Mouse (Mus musculus): ENCODE measurements at regions not wholly inside any gene's neighbourhood (a gene's known extent, or its start where the extent isn't known, plus 50 kb on each side); places are given as distances from the start of the nearest gene placed in this dataset.

DNA sequence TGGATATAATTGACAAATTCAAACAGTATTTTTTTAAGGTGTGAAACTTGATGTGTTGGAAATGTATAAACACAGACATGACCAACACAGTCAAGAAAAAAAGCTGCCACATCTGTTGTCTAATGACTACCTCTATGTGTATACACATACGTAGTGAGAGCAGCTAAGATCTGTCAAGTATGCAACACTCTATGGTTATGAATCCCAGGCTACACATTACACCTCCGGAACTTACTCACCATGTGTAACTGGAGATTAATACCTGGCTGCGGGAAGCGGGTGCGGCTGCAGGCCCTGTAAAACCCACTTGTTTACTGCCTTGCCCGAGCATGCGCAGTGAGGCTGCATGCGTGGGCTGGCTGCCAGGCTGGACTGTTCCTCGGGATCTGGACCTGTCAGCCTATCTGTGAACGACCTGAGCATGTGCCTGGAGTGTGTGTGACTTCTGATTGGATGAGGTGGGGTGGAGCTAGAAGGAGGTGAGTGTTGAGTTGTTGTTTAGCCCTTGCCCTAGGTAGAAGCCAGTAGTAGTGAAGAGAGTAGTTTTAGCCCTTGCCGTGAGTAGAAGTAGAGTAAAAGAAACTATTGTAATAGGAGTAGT is 211.1 kb downstream of the Sp3 start:
- no peak for DNase-seq

DNA sequence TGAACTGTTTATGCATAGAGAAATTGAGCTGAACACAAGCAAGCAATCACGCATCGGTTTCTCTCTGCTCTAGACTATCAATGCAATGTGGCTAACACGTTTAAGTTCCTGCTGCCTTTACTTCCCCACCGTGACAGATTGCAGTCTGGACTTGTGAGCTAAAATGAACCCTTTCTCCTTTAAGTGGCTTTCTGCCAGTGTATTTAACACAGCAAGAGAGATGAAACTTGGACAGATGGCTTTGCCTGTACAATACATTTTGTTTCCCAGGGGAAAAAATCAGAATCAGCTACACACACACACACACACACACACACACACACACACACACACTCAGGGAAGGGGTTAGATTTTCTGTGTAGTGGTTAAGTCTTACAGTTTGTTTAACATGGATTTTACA is 206.8 kb downstream of the Sp3 start:
- DNase-seq = peak; percentile 25

DNA sequence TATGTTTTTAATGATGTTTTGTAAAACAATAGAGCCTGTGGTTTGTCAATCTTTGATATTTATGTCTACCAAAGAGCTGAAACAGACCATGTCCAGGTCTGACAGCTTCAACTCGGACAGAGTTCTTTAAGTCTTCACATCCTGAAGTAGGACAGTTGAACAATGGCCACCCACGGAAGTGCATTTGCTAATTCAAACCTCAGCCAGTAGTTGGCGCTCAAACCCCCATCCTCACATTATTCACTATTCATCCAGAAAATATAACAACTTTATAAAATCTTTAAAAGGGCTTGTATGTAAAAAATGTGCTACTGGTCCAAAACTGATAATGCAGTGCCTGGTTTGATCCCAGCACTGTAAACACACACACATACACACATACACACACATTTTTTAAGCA is 202.9 kb downstream of the Sp3 start:
- no peak for DNase-seq

DNA sequence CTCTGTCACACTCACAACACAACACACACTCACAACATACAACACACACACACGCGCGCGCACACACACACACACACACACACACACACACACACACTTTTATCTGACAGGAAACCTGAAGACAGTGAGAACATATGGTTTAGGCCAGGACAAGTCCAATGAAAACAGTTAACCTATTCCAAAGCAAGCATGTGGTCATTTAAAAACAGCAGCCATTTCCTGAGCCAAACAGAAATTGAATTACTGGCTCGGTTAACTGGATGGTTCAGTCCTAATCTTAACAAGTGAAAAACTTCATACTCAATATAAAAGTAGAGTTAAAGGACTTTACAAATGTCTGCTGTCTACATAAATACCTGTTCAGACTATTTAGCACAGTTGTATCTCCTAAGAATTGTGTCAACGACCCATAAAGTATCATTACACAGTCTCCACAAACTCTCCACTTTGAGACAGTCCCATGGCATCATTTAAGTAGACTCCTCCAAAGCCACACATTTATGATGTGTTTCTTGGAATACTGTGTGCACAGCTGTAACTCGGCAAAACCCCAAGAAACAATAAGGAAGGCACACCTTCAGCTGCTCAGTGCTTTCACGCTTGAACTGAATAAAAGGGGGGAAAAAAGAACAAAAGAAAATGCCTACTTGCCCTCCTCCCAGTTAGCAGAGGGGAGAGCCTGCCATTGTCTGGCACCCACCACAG is 202.3 kb downstream of the Sp3 start:
- DNase-seq = no peak

DNA sequence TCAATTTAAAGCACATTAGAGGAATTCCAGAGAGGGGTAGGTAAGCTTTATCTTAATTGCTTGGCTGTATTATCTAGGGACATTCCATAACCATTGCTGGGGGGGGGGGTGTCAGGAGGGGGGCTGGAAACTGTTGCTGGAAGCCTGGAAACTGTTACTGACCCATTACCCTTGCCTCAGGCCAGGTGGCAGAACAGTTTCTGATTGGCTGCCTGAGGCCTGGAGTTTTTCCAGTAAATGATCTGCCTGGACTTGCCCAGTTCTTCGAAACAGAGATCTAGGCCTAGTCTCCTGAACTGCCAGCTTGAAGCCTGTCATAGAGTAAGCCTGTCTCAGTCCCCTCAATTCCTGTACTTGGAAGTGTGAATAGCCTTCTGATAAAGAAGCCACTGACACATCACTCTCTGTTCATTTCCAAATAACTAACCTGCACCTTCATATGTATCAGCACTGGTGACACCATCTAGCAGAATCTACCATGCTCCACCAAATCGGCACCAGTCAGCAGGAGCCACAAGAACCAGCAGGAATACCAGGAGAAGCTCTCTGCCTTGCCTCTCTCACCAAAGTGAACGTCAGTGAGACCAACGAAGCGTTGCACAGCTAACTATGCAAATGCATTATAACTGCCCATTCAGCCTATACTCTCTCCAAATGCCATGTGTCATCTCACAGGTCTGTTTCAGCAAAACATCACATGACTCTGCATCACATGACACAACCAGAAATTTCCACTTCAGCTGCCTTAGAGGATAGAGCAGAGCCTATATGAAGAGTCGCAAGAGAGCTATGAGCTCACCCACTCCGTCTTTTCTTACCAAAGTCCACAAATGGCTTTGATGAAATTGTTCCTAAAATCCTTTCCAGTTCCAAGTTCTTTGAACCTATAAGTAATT is 200.7 kb downstream of the Sp3 start:
- no peak for DNase-seq

DNA sequence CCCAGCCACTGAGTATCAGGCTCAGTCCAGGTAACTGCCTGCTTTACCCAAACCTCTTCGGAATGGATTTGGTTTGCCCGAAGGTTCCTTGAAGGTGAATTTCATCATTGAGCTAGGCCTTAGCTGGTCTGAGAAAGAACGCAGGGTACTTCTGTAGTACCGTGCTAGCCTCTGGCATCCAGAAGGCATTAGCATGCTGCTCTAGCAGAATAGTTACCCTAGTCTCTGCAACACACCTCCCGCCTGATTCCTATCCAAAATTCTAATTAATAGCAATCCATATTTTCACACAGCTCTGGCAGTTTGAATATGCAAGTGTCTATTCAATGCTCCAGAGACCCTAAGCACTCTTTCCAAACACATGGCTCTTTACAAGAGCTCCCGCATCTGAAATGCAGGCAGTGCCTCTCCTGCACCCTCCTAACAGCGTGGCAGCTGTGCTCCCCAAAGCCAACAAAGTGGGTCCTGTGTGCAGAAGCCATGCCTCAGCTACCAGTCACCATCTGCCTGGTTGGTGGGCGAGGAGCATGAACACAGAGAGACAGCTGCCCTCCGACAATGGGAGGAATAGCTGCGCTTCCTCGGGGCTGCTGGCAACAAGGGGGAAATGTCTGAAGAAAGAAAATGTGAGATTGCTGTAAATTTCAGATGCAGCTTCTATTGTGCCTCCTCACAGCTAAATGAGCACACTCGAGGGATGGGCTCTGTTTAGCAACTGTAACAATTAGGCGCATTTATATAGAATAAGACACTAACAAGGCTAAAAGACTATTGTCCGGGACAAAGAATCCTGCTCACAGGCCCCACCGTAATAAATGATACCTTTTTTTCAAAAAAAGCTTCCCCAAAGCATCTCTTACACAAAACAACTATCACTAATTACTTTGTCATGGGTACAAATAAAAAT is 198.6 kb downstream of the Sp3 start:
- DNase-seq = peak; percentile 78

DNA sequence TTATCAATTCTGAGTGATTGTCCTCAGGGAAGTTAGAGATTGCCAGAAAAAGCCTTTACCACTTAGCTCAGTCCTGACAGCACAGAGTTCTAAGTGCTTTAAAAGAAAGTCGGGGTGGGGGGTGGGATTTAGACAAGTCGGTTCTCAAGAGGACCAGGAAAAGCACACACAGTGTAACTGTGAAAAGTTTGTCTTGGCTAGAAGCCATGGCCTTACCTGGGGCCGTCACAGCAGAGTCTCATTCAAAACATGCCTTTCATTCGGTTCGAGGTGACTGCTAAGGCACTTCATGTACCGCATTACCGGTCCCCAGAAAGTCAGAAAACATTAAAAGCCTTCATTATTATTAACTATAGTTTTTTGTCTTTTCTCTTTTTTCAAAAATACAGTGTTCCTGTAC is 197.9 kb downstream of the Sp3 start:
- DNase-seq = no peak

DNA sequence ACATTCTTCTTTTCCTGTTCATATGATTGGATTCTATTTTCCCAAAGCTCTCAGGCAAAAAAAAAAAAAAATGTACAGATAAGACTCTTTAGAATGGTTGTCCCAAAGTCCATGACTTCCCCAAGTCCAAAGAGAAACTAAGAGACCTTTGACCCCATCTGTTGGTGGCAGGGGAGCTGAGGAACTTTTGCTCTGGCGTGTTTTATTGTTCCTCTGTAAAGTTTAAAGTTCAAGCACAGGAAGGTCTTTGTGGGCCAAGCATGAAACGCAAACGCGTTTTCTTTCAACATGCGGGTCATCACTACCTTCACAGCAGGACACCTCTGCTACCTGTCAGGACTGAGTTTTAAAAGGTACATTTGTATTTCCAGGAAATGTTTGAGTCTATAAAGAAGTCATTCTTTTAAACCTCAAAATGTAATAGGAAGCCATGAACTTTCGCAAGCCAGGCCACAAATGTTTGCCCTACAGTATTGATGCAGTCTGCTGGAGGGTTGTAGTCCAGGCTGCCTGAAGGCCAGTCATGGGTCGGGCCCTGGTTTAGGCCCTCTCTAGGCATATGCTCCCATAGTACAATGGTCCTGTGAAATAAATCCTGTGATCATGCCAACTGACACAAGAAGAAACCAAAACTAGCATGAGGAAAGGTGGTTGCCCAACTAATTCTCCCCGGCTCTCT is 194.7 kb downstream of the Sp3 start:
- DNase-seq = no peak

DNA sequence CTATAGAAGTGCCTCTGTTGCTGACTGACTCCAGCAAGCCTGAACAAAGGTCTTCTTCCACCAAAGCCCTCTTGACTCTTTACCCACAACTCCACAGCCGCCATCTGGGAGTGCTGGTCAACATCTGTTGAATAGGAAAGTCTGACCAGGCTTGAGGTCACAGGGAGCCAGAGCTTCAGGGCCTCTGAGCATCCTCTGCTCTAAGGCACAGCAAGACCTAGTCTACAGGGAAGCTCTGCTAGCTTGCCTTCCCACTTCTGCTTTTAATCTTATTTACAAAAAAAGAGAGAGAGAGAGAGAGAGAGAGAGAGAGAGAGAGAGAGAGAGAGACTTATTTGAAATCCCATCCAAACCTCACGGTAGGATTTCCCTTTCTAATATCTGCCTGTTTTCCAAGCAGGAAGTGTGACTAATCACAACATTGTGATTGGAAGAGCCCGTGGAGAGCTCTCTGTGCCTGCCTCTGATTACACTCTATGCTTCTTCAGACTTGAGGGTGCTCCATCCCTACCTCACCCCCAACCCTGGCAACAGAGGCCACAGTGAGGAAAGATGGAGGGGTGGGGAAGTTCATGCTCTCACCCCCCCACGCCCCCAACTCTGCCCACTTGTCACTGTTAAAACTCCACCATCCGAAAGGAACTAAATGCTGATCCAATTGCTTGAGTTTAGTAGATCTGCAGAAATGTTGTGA is 194.1 kb downstream of the Sp3 start:
- no peak for DNase-seq

DNA sequence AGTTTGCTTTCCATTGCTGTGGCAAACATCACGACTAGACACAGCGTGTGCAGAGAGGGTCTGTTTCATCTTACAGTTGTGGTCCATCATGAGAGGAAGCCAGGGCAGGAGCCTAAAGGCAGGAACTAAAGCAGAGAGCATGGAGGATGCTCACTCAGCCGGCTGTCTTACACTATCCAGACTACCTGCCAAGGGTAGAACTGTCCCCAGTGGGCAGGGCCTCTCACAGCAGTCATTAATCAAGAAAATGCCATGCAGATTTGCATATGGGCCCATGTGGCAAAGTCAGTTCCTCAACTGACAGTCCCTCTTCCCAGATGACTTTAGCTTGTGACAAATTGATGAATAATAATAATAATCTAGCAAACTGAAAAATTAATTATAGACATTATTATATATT is 192.6 kb downstream of the Sp3 start:
- no peak for DNase-seq

DNA sequence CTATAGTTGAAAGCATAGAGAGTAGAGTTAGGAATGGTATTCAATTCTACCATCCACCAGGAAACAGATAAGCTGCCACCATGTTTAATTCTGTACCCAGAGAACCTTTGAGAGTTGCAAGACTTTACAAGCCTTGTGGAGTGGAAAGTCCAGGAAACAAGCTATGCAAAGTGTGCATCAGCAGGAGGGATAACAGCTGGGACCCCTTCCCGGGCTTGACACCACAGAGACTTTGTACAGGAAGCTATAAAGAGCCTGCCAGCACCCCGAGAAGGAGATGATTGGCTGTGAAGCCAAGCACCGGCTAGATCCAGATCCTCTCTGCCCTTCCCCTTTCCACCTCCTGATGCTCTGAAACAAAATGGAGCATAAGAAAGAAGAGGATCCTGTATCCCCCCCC is 188.8 kb downstream of the Sp3 start:
- DNase-seq = no peak

DNA sequence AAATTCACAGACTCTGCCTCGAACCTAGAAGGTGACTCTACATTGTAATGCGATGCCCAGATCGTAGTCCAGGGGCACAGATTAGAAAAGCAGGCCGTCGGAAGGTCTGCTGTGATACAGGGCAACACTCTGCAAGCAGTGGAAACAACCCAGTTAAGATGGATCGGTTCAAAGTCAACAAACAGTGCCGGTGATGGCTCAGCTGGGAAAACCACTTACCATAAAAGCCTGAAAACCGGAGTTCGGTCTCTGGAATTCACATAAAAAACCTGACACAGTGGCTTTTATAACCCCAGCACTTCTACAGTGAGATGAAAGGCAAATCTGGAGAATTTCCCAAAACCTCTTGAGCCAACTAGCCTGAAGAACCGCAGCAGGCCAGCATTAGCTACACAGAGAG is 186.8 kb downstream of the Sp3 start:
- no peak for DNase-seq

DNA sequence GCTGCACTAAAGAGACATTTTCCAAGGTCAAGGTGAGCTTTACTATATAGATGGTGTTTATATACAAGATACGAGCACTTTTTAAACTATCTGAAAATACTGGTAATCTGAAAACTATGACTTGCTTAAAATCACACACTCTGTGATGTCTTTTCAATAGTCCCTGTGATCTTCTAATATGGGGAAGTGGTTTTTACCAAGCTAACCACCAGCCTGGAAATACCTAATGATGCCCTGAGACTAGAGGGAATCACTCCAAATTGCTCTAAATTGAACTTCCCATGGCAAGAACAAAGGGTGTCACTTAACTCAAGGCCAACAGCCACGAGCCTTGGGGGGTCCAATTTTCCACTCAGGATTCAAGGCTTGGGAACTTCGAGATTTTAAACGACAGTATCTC is 185.7 kb downstream of the Sp3 start:
- no peak for DNase-seq

DNA sequence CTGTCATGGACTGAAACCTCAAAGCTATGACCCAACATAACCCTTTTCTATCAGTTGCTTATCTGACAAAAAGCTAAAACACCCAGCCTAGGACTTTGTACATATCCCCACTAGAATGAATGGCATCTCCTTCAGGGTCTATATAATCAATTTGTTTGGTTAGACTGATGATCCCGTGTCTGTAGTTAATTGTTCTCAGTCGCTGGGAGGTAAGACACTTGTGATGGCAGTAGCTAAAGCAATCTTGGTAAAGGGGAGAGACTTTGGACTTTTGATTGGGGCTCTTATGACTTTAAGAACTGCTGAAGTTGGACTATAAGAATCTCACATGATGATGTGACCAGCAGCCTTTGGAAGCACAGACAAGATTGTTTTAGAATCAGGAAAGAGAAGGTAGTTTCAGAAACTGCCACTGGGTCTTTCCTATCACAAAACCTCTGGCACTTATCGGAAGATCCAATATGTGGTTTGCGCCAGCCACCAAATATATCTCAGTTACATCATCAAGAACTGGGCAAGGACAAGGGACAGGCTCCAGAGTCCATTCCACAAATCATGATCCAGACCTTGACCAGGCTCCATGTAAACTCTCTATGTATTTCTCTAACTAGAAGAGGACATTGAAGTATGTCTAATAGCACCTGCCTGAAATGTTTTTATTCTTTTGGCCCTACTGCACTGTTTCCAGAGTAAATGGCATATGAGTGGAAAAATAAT is 183.1 kb downstream of the Sp3 start:
- no peak for DNase-seq

DNA sequence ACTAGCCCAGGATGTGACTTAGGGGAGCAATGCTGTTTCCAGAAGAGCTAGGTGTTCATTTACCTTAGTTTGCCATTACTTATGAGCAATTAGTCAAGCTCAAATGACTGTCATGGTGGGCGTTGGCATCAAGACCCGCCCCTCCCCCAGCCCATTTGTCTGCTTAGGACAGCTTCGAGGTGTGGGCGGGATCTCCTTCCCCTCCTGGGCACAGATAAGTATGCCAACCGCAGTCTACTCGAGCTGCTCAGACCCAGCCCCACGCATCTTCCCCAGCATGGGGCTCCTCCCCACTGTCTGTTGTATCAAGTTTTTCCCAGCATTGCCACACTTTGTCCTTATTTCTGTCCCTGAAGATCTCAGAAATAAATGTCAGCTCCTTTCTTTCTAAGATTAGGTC is 179.6 kb downstream of the Sp3 start:
- DNase-seq = no peak

DNA sequence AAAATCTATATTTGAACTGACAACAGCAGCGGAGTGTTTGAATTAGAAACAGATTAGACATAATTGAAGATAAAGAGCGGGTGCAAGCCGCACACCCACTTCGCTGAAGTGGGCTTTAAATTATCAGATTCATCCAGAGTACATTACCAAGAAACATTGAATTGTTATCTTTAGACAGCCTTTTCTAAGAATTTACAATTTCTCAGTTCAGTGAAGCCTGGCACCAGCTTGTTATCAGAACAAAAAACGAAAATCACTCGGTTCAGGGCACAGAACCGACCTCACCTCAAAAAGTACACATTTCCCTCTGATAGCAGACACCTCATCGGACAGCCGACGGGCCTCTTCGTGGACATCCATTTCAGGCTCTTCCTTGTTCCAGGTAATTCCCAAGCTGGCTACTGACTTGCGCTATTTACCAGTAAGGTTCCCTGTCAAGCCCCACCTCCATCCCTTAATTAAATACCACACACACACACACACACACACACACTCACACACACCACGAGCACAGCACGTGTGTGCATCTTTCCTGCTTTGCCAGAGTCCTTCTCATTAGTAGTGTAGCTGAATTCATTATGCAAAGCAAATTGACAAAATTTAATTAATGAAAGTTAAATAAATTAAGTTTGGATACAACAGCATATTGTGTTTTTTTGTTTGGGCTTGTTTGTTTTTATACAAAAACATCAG is 166.8 kb downstream of the Sp3 start:
- DNase-seq = no peak

DNA sequence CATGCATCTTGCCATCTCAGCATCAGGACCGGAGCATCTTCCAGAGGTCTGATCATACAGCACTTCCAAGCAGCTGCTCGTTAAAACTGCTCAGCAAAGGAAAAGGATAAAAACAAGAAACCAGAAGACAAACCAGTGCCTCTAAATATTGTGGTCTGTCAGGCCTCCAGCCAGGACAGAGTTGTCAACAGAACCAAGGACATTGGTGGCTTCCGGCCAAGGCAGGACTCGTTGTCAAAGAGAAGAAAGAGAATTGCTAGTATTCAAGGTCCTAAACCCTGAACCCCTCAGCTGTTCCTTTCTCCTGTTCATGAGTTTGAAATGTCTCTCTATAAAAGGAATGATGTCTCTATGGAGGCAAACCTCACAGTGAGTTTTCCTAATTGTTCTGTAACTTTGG is 155.0 kb downstream of the Sp3 start:
- no peak for DNase-seq

DNA sequence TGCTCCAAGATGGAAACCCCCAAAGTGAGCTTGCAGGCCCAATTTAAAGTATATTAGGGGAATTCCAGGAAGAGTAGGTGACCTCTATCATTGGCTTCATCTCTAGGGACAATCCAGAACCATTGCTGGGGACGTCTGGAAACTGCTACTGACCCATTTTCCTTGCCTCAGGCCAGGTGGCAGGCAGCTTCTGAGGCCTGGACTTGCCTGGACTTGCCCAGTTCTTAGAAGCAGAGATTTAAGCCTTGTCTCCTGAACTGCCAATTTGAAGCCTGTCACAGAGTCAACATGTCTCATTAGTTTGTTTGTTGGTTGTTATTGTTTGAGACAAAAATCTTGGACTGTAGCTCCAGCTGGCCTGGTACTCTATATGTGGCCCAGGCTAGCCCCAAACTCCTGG is 151.1 kb downstream of the Sp3 start:
- DNase-seq = no peak

DNA sequence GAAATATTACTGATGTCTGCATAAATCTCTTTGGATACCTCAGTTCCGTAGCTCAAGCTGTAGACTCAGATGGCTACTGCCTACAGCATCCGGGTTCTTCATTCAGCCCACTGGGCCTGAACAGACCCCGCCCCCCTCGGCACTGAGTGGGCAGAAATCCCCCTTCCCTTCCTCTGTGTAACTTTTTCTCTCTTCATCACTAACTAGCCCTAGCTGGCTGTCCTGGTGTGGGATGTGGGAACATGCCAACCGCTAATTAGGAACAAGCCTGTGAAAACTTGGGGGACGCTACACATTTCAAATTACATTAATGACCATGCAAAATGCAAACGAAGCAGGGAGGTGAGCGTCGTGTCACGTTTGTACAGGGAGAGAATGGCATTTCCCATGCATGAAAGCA is 147.5 kb downstream of the Sp3 start:
- DNase-seq = no peak

DNA sequence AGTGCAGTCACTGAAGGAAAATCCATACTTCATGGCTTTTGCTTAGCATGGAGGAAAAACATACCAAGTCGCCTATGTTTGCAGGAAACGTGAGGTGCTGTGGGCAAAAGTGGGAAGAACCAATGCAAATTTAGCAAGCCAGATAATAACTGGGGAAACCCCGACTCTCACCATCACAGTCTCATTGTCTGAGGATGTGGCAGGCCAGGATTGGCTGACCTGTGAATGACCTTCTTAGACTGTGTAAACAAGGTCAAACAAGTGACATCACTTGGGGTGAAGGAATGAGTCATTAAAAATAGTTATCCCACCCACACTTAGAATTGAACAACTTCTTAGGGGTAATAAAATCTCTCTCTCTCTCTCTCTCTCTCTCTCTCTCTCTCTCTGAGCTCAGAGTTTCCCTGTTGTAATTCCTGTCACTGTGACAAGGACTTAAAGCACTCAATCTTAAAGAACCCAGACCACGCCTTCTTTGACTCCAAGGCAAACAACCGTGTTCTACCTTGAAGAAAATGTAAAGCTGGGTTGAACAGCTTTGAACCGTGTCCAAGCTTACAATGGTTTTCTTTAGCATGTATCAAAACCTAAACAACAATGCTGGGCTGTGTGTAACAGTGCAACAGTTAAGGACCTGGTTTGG is 142.0 kb downstream of the Sp3 start:
- no peak for DNase-seq

All from layer of hippocampus, adult 9-11 months (tissue).